Mouse (Mus musculus) embryonic facial prominence, embryonic 13.5 days (tissue): ENCODE results near the gene Acoxl. TPM values are rescaled to one million over a fixed set of nuclear protein-coding genes. Genes with fewer than 3 reads are reported as not detected.

ENCODE experiments used
- ATAC-seq: fragments of 200-750 bp; cut with Nextera tagmentation; 2 replicates; pipeline ENCODE4 v1.8.0; 2017; ENCODE audit warnings: low read depth; ENCODE audit not compliant: insufficient number of reproducible peaks, insufficient read depth, low FRiP score, low TSS enrichment
- H3K27ac ChIP-seq: fragments of 300-500 bp; sonication (generic); 2 replicates; pipeline ENCODE4 v1.5.1; 2015; ENCODE audit warnings: moderate library complexity, mild to moderate bottlenecking, inconsistent platforms
- H3K27me3 ChIP-seq: fragments of 300-500 bp; sonication (generic); 2 replicates; pipeline ENCODE4 v1.6.1; 2015; ENCODE audit warnings: mild to moderate bottlenecking, inconsistent platforms
- H3K36me3 ChIP-seq: fragments of 300-500 bp; sonication (generic); 2 replicates; pipeline ENCODE4 v1.6.1; 2015; ENCODE audit warnings: mild to moderate bottlenecking, inconsistent platforms
- H3K4me1 ChIP-seq: fragments of 300-500 bp; sonication (generic); 2 replicates; pipeline ENCODE4 v1.6.1; 2015; ENCODE audit warnings: inconsistent platforms
- H3K4me2 ChIP-seq: fragments of 300-500 bp; sonication (generic); 2 replicates; pipeline ENCODE4 v1.6.1; 2015; ENCODE audit warnings: moderate library complexity, mild to moderate bottlenecking, inconsistent platforms
- H3K4me3 ChIP-seq: fragments of 300-500 bp; sonication (generic); 2 replicates; pipeline ENCODE4 v1.5.1; 2015; ENCODE audit warnings: mild to moderate bottlenecking, inconsistent platforms
- H3K9ac ChIP-seq: fragments of 300-500 bp; sonication (generic); 2 replicates; pipeline ENCODE4 v1.6.1; 2015; ENCODE audit warnings: mild to moderate bottlenecking, inconsistent platforms
- H3K9me3 ChIP-seq: fragments of 300-500 bp; sonication (generic); 2 replicates; pipeline ENCODE4 v1.6.1; 2016; ENCODE audit warnings: inconsistent platforms
- WGBS: fragments of 180-500 bp; shearing (Covaris S2); methylation state at CpG from one replicate; pipeline ENCODE4 v1.1.7; 2015; ENCODE audit warnings: mixed read lengths; 5-methylcytosine and 5-hydroxymethylcytosine counted together
- polyA plus RNA-seq: library from polyadenylated mRNA; unstranded; fragments of >200 nt; fragmentation: Nextera tagmentation; extraction: Ambion mirVana; gene quantifications from 2 replicates; pipeline ENCODE4 v1.2.1, GENCODE M21; 2015

Gene Acoxl
- polyA plus RNA-seq, 1 experiment from 2014 or later: not detected

DNA sequence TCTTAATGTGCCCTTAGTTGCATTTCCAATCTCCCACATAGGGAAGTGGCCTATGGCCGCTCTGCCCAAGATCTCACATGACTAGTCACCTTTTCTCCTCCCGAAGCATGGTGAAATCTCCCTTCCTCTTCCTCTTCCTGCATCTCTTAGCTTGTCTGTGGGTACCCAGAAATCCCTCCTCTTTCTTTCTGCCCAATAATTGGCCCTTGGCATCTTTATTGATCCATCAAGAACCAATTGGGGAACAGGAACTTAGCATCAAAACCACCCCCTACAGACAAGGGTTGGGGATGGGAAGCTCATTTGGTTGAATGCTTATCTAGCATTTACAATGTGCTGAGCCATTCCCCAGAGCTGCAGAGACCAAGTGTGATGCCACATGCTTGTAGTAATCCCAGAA lies 226.9 kb downstream of the Acoxl start:
- WGBS: 89% methylated on average over 2 of the region's 2 CpGs
- H3K27me3 ChIP-seq: peaks cover 35% of the 10 kb centered on the region
- no peaks in the 10 kb centered on the region for H3K36me3 ChIP-seq
- H3K9me3 ChIP-seq: no peaks in the 10 kb centered on the region
- no peak overlapping the region for H3K4me3 ChIP-seq
- H3K9ac ChIP-seq: no peak overlapping the region
- no peak overlapping the region for H3K4me2 ChIP-seq
- no peak overlapping the region for H3K27ac ChIP-seq
- H3K4me1 ChIP-seq: peaks cover 14% of the 10 kb centered on the region
- no peak for ATAC-seq

DNA sequence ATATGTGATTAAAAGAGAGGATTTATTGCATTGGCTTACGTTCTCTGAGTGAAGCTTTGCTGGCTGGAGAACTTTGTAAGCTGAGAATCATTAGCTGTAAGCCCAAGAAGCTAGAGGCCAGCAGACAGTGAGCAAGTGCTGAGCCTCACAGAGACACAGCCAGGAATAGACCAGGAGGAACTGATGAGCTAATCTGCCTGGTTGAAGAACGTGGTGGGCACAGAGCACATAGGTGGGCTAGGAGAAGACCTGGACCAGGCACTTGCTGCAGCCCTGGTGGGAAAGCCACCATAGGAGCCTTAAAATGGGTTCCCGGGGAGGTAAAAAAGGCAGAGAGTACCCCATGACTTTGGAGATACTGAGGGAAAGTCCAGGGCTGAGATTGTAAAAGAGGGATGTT lies 228.5 kb downstream of the Acoxl start:
- WGBS: 74% methylated on average over 3 of the region's 3 CpGs
- no peak overlapping the region for H3K4me3 ChIP-seq
- no peaks in the 10 kb centered on the region for H3K9me3 ChIP-seq
- no peak for ATAC-seq
- peaks cover 35% of the 10 kb centered on the region for H3K27me3 ChIP-seq
- H3K4me2 ChIP-seq: no peak overlapping the region
- H3K4me1 ChIP-seq: peaks cover 14% of the 10 kb centered on the region
- H3K9ac ChIP-seq: no peak overlapping the region
- H3K27ac ChIP-seq: no peak overlapping the region
- H3K36me3 ChIP-seq: no peaks in the 10 kb centered on the region

DNA sequence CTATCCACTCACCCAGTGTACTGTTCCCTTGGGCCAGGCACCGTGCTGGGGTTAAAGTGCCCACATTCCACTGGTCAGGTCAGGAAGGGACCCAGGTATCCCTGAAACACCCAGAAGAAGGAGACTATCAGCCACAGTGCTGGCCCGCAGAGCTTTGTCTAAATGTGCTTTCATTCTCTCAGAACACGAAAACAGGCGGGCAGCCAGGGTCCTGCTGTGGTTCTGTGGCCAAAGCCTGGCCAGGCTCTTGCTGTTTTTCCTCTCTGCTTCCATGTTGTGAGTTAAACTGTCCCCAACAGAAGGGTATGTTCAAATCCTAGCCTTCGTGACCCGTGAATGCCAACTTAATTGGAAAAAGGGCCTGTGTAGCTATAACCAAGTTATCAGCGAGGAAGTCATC lies 228.9 kb downstream of the Acoxl start:
- no peak for ATAC-seq

DNA sequence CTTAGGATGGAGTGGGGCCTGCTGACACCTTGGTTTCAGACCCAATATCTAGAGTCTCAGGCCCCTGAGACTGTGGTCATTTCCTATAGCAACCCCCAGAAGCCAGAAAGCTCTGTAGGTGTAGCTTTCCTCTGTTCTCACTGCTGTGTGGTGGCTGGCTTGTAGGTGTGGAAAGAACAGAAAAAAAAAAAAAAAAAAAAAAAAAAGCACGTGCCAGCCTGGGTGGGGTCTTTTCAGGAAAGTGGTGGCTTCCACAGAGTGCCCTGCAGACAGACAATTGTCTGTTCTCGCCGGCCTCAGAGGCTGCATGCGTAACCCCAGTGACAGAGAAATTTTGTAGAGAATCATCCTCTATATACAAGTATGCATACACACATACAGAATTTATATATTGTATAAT lies 229.5 kb downstream of the Acoxl start:
- Histone ChIP-seq H3K27me3 (peaks cover 27% of the 10 kb centered on the region), H3K4me3 (no peak overlapping the region), H3K9me3 (no peaks in the 10 kb centered on the region), H3K36me3 (no peaks in the 10 kb centered on the region), H3K27ac (no peak overlapping the region), H3K4me2 (no peak overlapping the region), H3K9ac (no peak overlapping the region), H3K4me1 (peaks cover 14% of the 10 kb centered on the region)
- ATAC-seq: no peak
- WGBS: 76% methylated on average over 4 of the region's 4 CpGs

More for the DNA sequence above, 228.9 kb downstream of the Acoxl start:
- peaks cover 31% of the 10 kb centered on the region for H3K27me3 ChIP-seq
- no peaks in the 10 kb centered on the region for H3K36me3 ChIP-seq
- no peak overlapping the region for H3K4me3 ChIP-seq
- H3K9me3 ChIP-seq: no peaks in the 10 kb centered on the region
- no peak overlapping the region for H3K9ac ChIP-seq
- 76% methylated on average over 7 of the region's 7 CpGs for WGBS
- no peak overlapping the region for H3K27ac ChIP-seq
- no peak overlapping the region for H3K4me2 ChIP-seq
- peaks cover 14% of the 10 kb centered on the region for H3K4me1 ChIP-seq

DNA sequence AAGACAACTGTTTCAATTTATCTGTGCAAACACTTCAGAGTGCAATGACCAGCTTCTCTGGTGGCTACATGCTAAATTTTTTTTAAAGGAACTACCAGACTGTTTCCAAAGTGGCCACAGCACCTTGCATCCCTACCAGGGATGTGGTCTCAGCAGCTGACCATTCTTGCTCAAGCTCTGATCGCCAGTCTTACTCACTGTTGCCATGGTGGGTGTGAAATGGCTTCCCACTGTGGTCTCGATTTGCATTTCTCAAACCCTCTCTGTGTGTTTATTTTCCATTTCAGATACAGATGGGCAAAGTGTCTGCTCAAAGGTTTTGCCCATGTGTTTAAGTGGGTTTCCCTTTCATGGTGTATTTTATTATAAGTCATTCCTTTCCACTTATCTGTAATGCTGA lies 230.3 kb downstream of the Acoxl start:
- peaks cover 20% of the 10 kb centered on the region for H3K27me3 ChIP-seq
- H3K9ac ChIP-seq: no peak overlapping the region
- H3K36me3 ChIP-seq: no peaks in the 10 kb centered on the region
- peaks cover 8% of the 10 kb centered on the region for H3K4me1 ChIP-seq
- no peak overlapping the region for H3K4me2 ChIP-seq
- H3K9me3 ChIP-seq: no peaks in the 10 kb centered on the region
- 72% methylated on average over 2 of the region's 2 CpGs for WGBS
- ATAC-seq: no peak
- H3K27ac ChIP-seq: no peak overlapping the region
- H3K4me3 ChIP-seq: no peak overlapping the region

DNA sequence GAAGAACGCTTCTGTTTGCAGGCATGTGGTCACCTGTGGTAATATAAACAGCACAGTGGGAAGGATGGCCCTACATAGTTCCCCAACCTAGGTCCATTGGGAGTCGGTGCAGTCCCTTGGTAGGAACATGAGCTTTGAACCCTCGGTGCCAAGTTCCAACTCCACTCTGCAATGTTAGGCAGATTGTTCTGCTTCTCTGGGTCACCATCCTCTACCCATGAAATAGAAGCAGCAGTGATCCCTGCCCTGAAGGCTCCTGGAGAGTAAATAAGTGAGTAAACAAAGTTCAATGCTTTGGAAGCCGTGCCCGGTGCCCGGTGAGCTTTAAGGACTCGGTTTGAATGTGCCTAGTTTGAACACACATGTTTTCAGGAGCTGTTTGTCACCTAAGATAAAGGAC lies 233.1 kb downstream of the Acoxl start:
- Histone ChIP-seq H3K36me3 (no peaks in the 10 kb centered on the region), H3K27me3 (peaks cover 9% of the 10 kb centered on the region), H3K9me3 (no peaks in the 10 kb centered on the region), H3K4me3 (no peak overlapping the region), H3K27ac (no peak overlapping the region), H3K9ac (no peak overlapping the region), H3K4me1 (no peaks in the 10 kb centered on the region), H3K4me2 (no peak overlapping the region)
- 82% methylated on average over 7 of the region's 7 CpGs for WGBS
- no peak for ATAC-seq

DNA sequence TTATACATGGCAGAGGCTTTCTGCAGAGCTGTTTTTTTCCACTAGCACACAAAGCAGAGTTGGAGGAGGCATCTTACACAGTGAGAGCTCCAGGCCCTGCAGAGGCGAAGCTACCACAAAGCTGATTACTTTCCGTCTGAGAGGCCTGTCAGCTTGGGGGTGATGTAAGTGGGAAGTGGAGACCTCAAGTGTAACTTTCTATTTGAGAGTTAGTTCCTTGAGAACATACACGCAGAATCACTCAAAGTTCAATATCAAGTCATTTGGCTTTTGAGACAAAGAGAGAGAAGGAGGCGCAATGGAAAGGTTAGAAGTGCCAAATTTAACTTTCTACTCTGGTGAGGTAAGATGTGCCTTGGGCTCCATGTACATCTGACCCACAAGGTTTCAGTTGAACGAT lies 234.3 kb downstream of the Acoxl start:
- ATAC-seq: no peak
- Histone ChIP-seq H3K27ac (no peak overlapping the region), H3K27me3 (peaks cover 7% of the 10 kb centered on the region; the same call in 1 of the 2 replicates), H3K4me1 (no peaks in the 10 kb centered on the region), H3K4me3 (no peak overlapping the region), H3K9me3 (no peaks in the 10 kb centered on the region), H3K36me3 (no peaks in the 10 kb centered on the region), H3K9ac (no peak overlapping the region), H3K4me2 (no peak overlapping the region)
- WGBS: 78% methylated on average over 5 of the region's 5 CpGs

DNA sequence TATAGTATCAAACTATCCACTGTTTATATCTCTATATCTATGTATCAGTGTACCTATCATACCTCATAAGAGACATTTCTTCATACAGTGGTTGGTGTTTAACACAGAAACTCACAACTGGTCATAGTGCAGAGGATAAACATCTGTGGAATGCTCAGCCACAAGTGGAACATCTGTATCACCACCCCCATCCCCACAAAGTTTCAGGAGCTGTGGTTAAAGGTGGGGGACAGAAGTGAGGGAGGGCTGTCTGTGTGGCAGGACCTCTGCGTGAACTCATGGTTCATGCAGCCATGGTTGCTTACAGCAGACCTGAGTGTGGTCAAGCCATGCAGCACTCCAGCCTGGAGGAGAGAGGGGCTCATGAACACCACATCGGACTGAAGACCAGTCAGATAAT lies 234.9 kb downstream of the Acoxl start:
- Histone ChIP-seq H3K9me3 (no peaks in the 10 kb centered on the region), H3K4me3 (no peak overlapping the region), H3K9ac (no peak overlapping the region), H3K27me3 (0 out of 2 replicates have a peak, but pooled peaks cover 7% of the 10 kb centered on the region), H3K27ac (no peak overlapping the region), H3K36me3 (no peaks in the 10 kb centered on the region), H3K4me1 (no peaks in the 10 kb centered on the region), H3K4me2 (no peak overlapping the region)
- no peak for ATAC-seq
- 95% methylated on average over 2 of the region's 2 CpGs for WGBS

DNA sequence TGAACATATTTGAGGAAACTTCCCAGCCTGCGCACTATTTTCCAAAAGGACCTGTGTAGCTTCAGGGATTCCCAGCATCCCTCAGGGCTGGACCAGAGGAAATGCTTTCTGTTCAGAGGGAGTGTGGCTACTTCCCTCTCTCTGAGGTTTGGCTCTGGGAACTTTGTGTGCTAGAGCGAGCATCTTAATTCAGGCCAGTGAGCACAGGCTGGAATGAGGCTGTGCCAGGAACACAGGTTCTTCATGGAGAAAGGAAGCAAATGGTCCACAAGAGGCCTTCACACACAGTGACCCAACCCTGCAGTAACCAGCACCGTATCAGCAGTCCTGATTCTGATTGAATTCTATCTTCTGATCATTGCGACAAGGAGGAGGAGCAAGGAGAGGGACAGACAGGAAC lies 238.3 kb downstream of the Acoxl start:
- WGBS: 77% methylated on average over 4 of the region's 4 CpGs
- Histone ChIP-seq H3K9ac (no peak overlapping the region), H3K27ac (no peak overlapping the region), H3K4me1 (0 out of 2 replicates have a peak, but pooled peaks cover 7% of the 10 kb centered on the region), H3K36me3 (no peaks in the 10 kb centered on the region), H3K27me3 (0 out of 2 replicates have a peak, but pooled peaks cover 7% of the 10 kb centered on the region), H3K4me2 (no peak overlapping the region), H3K9me3 (no peaks in the 10 kb centered on the region), H3K4me3 (no peak overlapping the region)
- no peak for ATAC-seq

DNA sequence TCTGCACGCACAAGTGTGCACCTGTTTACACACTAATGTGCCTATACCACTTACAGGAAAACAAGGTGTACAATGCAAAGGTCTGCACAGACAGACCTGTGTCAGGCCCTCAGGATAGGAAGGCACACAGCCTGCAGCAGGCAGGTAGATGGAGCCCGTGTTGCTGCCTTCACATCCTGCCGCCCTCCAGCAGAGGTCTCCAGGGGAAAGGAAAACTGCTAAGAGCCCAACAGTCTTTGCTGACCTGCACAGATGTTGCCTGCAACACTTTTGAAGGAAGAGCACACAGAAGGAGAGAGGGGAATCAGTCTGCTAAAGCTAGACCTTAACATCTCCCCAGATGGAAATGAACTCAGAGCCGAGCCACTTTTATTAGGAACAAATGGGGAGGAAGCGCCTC lies 240.2 kb downstream of the Acoxl start:
- 0 out of 2 replicates have a peak, but pooled peaks cover 7% of the 10 kb centered on the region for H3K27me3 ChIP-seq
- H3K4me2 ChIP-seq: no peak overlapping the region
- H3K9ac ChIP-seq: no peak overlapping the region
- H3K9me3 ChIP-seq: no peaks in the 10 kb centered on the region
- 35% methylated on average over 5 of the region's 5 CpGs for WGBS
- no peak for ATAC-seq
- no peak overlapping the region for H3K27ac ChIP-seq
- H3K4me1 ChIP-seq: 0 out of 2 replicates have a peak, but pooled peaks cover 7% of the 10 kb centered on the region
- no peak overlapping the region for H3K4me3 ChIP-seq
- H3K36me3 ChIP-seq: no peaks in the 10 kb centered on the region

DNA sequence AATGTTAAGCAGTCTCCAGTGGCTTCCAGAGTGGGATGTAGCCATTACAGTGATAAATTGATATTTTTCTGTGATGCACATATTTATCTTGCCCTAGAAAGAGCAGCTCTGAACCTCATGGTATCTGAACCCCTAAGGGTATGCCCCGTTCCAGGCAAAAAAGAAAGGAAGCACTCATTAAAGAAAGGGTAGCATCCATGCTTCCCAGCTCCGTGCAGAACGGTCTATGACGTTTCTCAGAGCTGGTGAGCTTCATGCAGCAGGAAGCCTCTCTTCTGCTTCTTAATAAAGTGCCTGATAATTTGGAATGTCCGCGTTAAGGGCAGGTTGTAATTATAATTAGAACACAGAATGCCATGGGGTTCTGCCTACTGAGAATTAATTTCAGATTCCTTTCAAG lies 240.6 kb downstream of the Acoxl start:
- Histone ChIP-seq H3K36me3 (no peaks in the 10 kb centered on the region), H3K9me3 (no peaks in the 10 kb centered on the region), H3K4me3 (no peak overlapping the region), H3K4me1 (0 out of 2 replicates have a peak, but pooled peaks cover 7% of the 10 kb centered on the region), H3K4me2 (no peak overlapping the region), H3K27me3 (0 out of 2 replicates have a peak, but pooled peaks cover 7% of the 10 kb centered on the region), H3K9ac (no peak overlapping the region), H3K27ac (no peak overlapping the region)
- no peak for ATAC-seq
- WGBS: 45% methylated on average over 6 of the region's 6 CpGs

DNA sequence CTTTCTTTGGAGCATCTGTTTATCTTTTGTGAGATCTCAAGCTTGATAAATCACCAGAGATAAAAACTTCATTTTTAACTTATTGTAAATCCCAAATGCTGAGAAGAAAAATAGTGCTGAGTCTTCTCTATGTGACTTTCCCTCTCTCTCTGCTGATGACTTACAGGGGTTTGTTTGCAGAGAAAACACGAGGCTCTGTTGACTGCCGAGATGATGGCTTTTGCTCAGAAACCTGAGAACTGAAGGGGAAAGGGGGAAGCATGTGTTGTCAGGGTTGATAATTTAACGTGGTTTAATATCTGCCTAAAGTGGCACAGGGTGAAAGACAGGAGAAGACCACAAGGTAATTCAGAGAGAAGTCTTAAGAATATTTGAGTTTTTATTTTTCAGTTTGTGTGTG lies 245.2 kb downstream of the Acoxl start:
- Histone ChIP-seq H3K27me3 (no peaks in the 10 kb centered on the region), H3K4me2 (no peak overlapping the region), H3K9ac (no peak overlapping the region), H3K4me3 (no peak overlapping the region), H3K36me3 (no peaks in the 10 kb centered on the region), H3K27ac (no peak overlapping the region), H3K4me1 (0 out of 2 replicates have a peak, but pooled peaks cover 5% of the 10 kb centered on the region), H3K9me3 (no peaks in the 10 kb centered on the region)
- 5% methylated on average over 3 of the region's 3 CpGs for WGBS
- no peak for ATAC-seq

DNA sequence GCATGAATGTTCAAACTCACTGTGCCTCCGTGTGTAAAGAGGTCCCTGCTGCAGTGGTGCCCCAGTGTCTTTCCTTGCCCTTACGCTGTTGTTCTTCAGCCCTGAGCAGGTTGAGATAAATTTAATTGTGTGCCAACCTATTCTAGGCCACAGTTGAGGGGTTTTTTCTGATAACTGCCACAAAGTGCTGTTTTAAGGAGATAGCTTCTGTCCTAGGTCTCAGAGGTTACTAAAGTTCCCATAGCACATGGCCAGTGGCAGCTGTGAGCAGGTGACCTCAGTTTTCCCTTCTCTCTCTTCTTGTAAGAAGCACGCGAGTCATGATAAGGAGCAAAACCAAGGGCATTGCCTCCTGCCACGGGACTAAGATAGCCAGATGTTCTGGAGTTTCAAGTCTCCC lies 245.9 kb downstream of the Acoxl start:
- Histone ChIP-seq H3K9ac (no peak overlapping the region), H3K4me1 (no peaks in the 10 kb centered on the region), H3K4me3 (no peak overlapping the region), H3K27me3 (no peaks in the 10 kb centered on the region), H3K4me2 (no peak overlapping the region), H3K9me3 (no peaks in the 10 kb centered on the region), H3K27ac (no peak overlapping the region), H3K36me3 (no peaks in the 10 kb centered on the region)
- ATAC-seq: no peak
- whole genome bisulfite sequencing: 83% methylated on average over 5 of the region's 5 CpGs
